Comparison of ENCODE assay signal across 25 mouse cellular contexts in the genomic region with DNA sequence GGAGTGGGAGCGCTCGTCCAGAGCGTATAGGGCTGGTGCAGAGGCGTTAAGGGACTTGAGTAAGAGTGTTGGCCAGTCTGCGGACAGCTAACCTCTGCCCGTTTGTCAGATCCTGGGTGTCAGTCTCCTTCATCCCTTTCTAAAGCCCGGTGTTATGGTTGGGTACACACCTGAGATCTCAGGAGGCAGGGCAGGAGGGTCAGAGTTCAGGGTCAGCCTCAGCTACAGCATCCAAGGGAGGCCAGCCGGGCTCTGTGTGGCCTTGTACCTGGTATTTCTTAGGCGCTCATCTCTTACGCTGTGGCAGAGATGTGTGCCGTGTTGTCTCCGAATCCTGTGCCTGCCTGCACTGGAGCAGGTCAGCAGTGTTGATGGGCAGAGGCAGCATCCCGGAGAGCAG. TPM values are rescaled to one million over a fixed set of nuclear protein-coding genes. Genes with fewer than 3 reads are reported as not detected.
A peak's percentile ranks its signal among the peaks of the same experiment; 100 is the strongest.
DNase-seq lines count a peak whose midpoint lies in the region; ATAC-seq lines count a peak whose summit lies in the region.
"Had no signal": no experiment of that assay in that cellular context is flagged by ENCODE, and none has a peak within 500 bp of the region (broad histone marks: within the 10 kb centered on the region; RNA-seq: fewer than 3 reads in every experiment).

No protein-coding gene starts in this region.

- peaks cover 100% of the 10 kb centered on the region for H3K4me1 ChIP-seq in megakaryocyte, embryonic 14.5 days

- ATAC-seq in frontal cortex, adult (ENCODE audit: low TSS enrichment): 0 out of 2 replicates have a peak, but pooled peaks have one; percentile 9
- ATAC-seq in megakaryocyte, adult 5-6 weeks (ENCODE audit: poor library complexity, severe bottlenecking): no peak
- ATAC-seq: forebrain, embryonic 15.5 days; midbrain, embryonic 15.5 days had no signal

- H3K27me3 ChIP-seq in megakaryocyte, embryonic 14.5 days (replicated peaks): no peaks in the 10 kb centered on the region
- H3K27me3 ChIP-seq: forebrain, embryonic 15.5 days; hindbrain, embryonic 13.5 days; limb, embryonic 13.5 days; midbrain, embryonic 15.5 days; neural tube, embryonic 13.5 days had no signal

- peaks cover 59% of the 10 kb centered on the region for H3K36me3 ChIP-seq in megakaryocyte, embryonic 14.5 days (replicated peaks; ENCODE audit: low read length)
- H3K36me3 ChIP-seq: embryonic facial prominence, embryonic 10.5 days; forebrain, embryonic 15.5 days; hindbrain, embryonic 13.5 days; limb, embryonic 13.5 days; midbrain, embryonic 15.5 days; neural tube, embryonic 13.5 days had no signal

- H3K4me3 ChIP-seq in megakaryocyte, embryonic 14.5 days (replicated peaks): peak overlapping the region; percentile 62
- H3K4me3 ChIP-seq: embryonic facial prominence, embryonic 10.5 days; forebrain, embryonic 15.5 days; hindbrain, embryonic 13.5 days; limb, embryonic 13.5 days; midbrain, embryonic 15.5 days; myocyte; neural tube, embryonic 13.5 days had no signal

- intact Hi-C loops in left cerebral cortex, postnatal 10 days (cut with DNase I): no loop called here

- H3K9me3 ChIP-seq in megakaryocyte, embryonic 14.5 days: no peaks in the 10 kb centered on the region
- H3K9me3 ChIP-seq: embryonic facial prominence, embryonic 10.5 days; forebrain, embryonic 15.5 days; hindbrain, embryonic 13.5 days; limb, embryonic 13.5 days; midbrain, embryonic 15.5 days; neural tube, embryonic 13.5 days had no signal

- no peak for DNase-seq in frontal cortex, postnatal 10 days (ENCODE audit: low spot score in 2 of 2)
- peak; percentile 67 for DNase-seq in kidney, adult 9 months
- no peak for DNase-seq in kidney, postnatal 4 days
- DNase-seq in kidney, postnatal 25 days: peak; percentile 60 to 68
- no peak for DNase-seq in left cerebral cortex, postnatal 10 days (ENCODE audit: extremely low spot score in 1 of 2, low spot score in 2 of 2)
- DNase-seq: adrenal gland, postnatal 14 days; cerebellum, adult 9-10 months; gastrocnemius, postnatal 14 days; heart, postnatal 10 days; lung, adult 18-20 months; lung, postnatal 10 days; retina, postnatal 1 day; right cerebral cortex, postnatal 25 days; spleen, adult 18-20 months; thymus, postnatal 14 days had no signal

RNA-seq across cellular contexts. Expression of a gene that starts 16.3 kb away (rescaled TPM):
- 4.4 and 4.6 TPM in 2 replicates for polyA plus RNA-seq in megakaryocyte, embryonic 14.5 days (2012; ENCODE audit: insufficient read depth, low replicate concordance)
- 16.1 and 17.4 TPM in 2 replicates for total RNA-seq in megakaryocyte, adult 5-6 weeks (2015)
- total RNA-seq in megakaryocyte, adult 5-6 weeks (2017): 20.6 and 23.3 TPM in 2 replicates
- total RNA-seq in left cerebral cortex, postnatal 10 days (2021): 10 to 100 TPM; 16.3 to 17.6 TPM

Comparison
In these comparisons a context has a peak if more than half of its experiments do, and no peak if none do; other contexts are left out.
1. DNase-seq: peak in kidney, adult 9 months (single experiment) and kidney, postnatal 25 days (2 of 2); none in frontal cortex, postnatal 10 days (0 of 2), kidney, postnatal 4 days (0 of 2) and left cerebral cortex, postnatal 10 days (0 of 2).